Mouse (Mus musculus) MEL (cell line): ENCODE results near the gene Cbx6. TPM values are rescaled to one million over a fixed set of nuclear protein-coding genes. Genes with fewer than 3 reads are reported as not detected.

ENCODE experiments used
- polyA plus RNA-seq, 2 experiments: library from polyadenylated mRNA; stranded (reverse) in 1 of 2; unstranded in 1 of 2; fragments of >175 nt in 1 of 2; fragments of >200 nt in 1 of 2; gene quantifications; 2 replicates each; pipeline versions ENCODE4 v1.2.1 to v1.2.4; 2012; ENCODE audit warnings: low replicate concordance in 2 of 2, low read depth in 1 of 2; ENCODE audit not compliant: insufficient read length in 2 of 2, insufficient read depth in 1 of 2, missing spikeins in 1 of 2
- total RNA-seq: library from RNA; depleted of rRNA; stranded (reverse); fragments of 300-350 nt; gene quantifications from 2 replicates; pipeline ENCODE4 v1.2.3, GENCODE M21; 2012; rRNA removed

Gene Cbx6
- total and polyA plus RNA-seq, 3 experiments, result 25.1 to 43.6 TPM; not detected in 1

Other genes starting within 250 kb of the Cbx6 start
- gene Dmc1, start 229.6 kb downstream of the Cbx6 start, total RNA-seq, result not detected in 2 replicates
- not detected for gene Dmc1, start 229.6 kb downstream of the Cbx6 start, polyA plus RNA-seq
- 0.35 and 0.39 TPM in 2 replicates for gene Fam227a, start 175.7 kb downstream of the Cbx6 start, total RNA-seq
- under 1 TPM in 1 of 2 experiments, not detected in 1; 0.60 TPM for gene Fam227a, start 175.7 kb downstream of the Cbx6 start, polyA plus RNA-seq
- gene Cby1, start 175.5 kb downstream of the Cbx6 start, total RNA-seq, result 29.6 and 34.3 TPM in 2 replicates
- 10 to 100 TPM in 1 of 2 experiments, not detected in 1; 56.2 TPM for gene Cby1, start 175.5 kb downstream of the Cbx6 start, polyA plus RNA-seq
- 161 and 174 TPM in 2 replicates for gene Tomm22, start 163.8 kb downstream of the Cbx6 start, total RNA-seq
- gene Tomm22, start 163.8 kb downstream of the Cbx6 start, polyA plus RNA-seq, result 100 to 1,000 TPM; 281 to 829 TPM
- 37.8 and 47.2 TPM in 2 replicates for gene Josd1, start 146.8 kb downstream of the Cbx6 start, total RNA-seq
- 10 to 100 TPM in 1 of 2 experiments, not detected in 1; 46.5 TPM for gene Josd1, start 146.8 kb downstream of the Cbx6 start, polyA plus RNA-seq
- 41.9 and 50.3 TPM in 2 replicates for gene Gtpbp1, start 143.8 kb downstream of the Cbx6 start, total RNA-seq
- 10 to 100 TPM in 1 of 2 experiments, not detected in 1; 92.2 TPM for gene Gtpbp1, start 143.8 kb downstream of the Cbx6 start, polyA plus RNA-seq
- gene Sun2, start 92.2 kb downstream of the Cbx6 start, total RNA-seq, result 4.3 and 5.2 TPM in 2 replicates
- 10 to 100 TPM in 1 of 2 experiments, not detected in 1; 10.6 TPM for gene Sun2, start 92.2 kb downstream of the Cbx6 start, polyA plus RNA-seq
- 14.7 and 19.5 TPM in 2 replicates for gene Dnal4, start 56.8 kb downstream of the Cbx6 start, total RNA-seq
- gene Dnal4, start 56.8 kb downstream of the Cbx6 start, polyA plus RNA-seq, result 10 to 100 TPM in 1 of 2 experiments, not detected in 1; 30.0 TPM
- 0.03 and 0.04 TPM in 2 replicates for gene Nptxr, start 29.9 kb downstream of the Cbx6 start, total RNA-seq
- gene Nptxr, start 29.9 kb downstream of the Cbx6 start, polyA plus RNA-seq, result under 1 TPM in 1 of 2 experiments, not detected in 1; 0.33 TPM
- gene Npcd, start 451 bp downstream of the Cbx6 start, total RNA-seq, result 0.23 TPM in 1 of 2 replicates, not detected in the other
- gene Npcd, start 451 bp downstream of the Cbx6 start, polyA plus RNA-seq, result not detected
- gene Apobec3, start 57.0 kb upstream of the Cbx6 start, total RNA-seq, result 17.2 and 22.2 TPM in 2 replicates
- 10 to 100 TPM in 1 of 2 experiments, not detected in 1; 38.6 TPM for gene Apobec3, start 57.0 kb upstream of the Cbx6 start, polyA plus RNA-seq
- 2.9 and 3.7 TPM in 2 replicates for gene Cbx7, start 136.4 kb upstream of the Cbx6 start, total RNA-seq
- gene Cbx7, start 136.4 kb upstream of the Cbx6 start, polyA plus RNA-seq, result 10 to 100 TPM in 1 of 2 experiments, not detected in 1; 11.1 TPM
- 0.23 and 0.26 TPM in 2 replicates for gene Pdgfb, start 180.3 kb upstream of the Cbx6 start, total RNA-seq
- under 1 TPM in 1 of 2 experiments, not detected in 1; 0.72 TPM for gene Pdgfb, start 180.3 kb upstream of the Cbx6 start, polyA plus RNA-seq